Mouse (Mus musculus) ES-Bruce4 (cell line): ENCODE results near the gene Psph. TPM values are rescaled to one million over a fixed set of nuclear protein-coding genes. Genes with fewer than 3 reads are reported as not detected.

Experiments used
- H3K27ac ChIP-seq: 2 replicates; pipeline ENCODE4 v1.5.1; 2012; ENCODE audit warnings: low read length, inconsistent platforms; ENCODE audit not compliant: insufficient read depth
- H3K27me3 ChIP-seq: 2 replicates; pipeline ENCODE4 v1.6.1; 2012; ENCODE audit warnings: mild to moderate bottlenecking, low read length, inconsistent platforms; ENCODE audit not compliant: control insufficient read depth, poor library complexity, insufficient read depth, severe bottlenecking
- H3K36me3 ChIP-seq: 2 replicates; pipeline ENCODE4 v1.6.1; 2012; ENCODE audit warnings: inconsistent platforms, mild to moderate bottlenecking, low read length, moderate library complexity; ENCODE audit not compliant: control insufficient read depth, poor library complexity, insufficient read depth, severe bottlenecking
- H3K4me1 ChIP-seq: one replicate; pipeline ENCODE4 v1.8.1; 2011; ENCODE audit warnings: low read length; ENCODE audit not compliant: control insufficient read depth, insufficient read depth
- H3K4me3 ChIP-seq: 2 replicates; pipeline ENCODE4 v1.5.1; 2011; ENCODE audit warnings: low read depth, mild to moderate bottlenecking, low read length
- H3K9ac ChIP-seq: 2 replicates; pipeline ENCODE4 v1.6.1; 2012; ENCODE audit warnings: low read depth, mild to moderate bottlenecking, inconsistent platforms; ENCODE audit not compliant: poor library complexity, severe bottlenecking
- H3K9me3 ChIP-seq: replicated peaks from 2 replicates; pipeline ENCODE4 v1.6.1; 2012; ENCODE audit warnings: mild to moderate bottlenecking, low read length, inconsistent platforms; ENCODE audit not compliant: control insufficient read depth, poor library complexity, insufficient read depth, severe bottlenecking
- CTCF ChIP-seq: IDR thresholded peaks from one replicate; pipeline ENCODE4 v1.8.1; 2011; ENCODE audit warnings: low read depth, low read length
- EP300 ChIP-seq: IDR thresholded peaks from 2 replicates; pipeline ENCODE4 v1.6.1; 2011; ENCODE audit warnings: low read depth, low read length; ENCODE audit not compliant: insufficient read depth
- POLR2A ChIP-seq: IDR thresholded peaks from one replicate; pipeline ENCODE4 v1.8.1; 2011; ENCODE audit warnings: low read length; ENCODE audit not compliant: insufficient read depth
- polyA plus RNA-seq: library from polyadenylated mRNA; stranded (reverse); fragments of >200 nt; gene quantifications from 2 replicates; pipeline ENCODE4 v1.2.4, GENCODE M21; 2011; ENCODE audit warnings: low read depth; ENCODE audit not compliant: missing spikeins, insufficient read depth, insufficient read length

Psph gene
- polyA plus RNA-seq, 1 experiment, result 28.7 TPM

GRCm38 (mm10) chr5:129772433-129772832 is 14.8 kb downstream of the Psph start:
- H3K9ac ChIP-seq, result no peak overlapping the region
- H3K4me1 ChIP-seq, result no peaks in the 10 kb centered on the region
- no peaks in the 10 kb centered on the region for H3K27me3 ChIP-seq
- H3K27ac ChIP-seq, result no peak overlapping the region
- H3K4me3 ChIP-seq, result no peak overlapping the region
- TF ChIP-seq POLR2A (no peak), EP300 (no peak), CTCF (no peak)
- H3K36me3 ChIP-seq, result peaks cover 2% of the 10 kb centered on the region; the same call in 1 of the 2 replicates
- no peaks in the 10 kb centered on the region for H3K9me3 ChIP-seq

GRCm38 (mm10) chr5:129770443-129771355 is 16.6 kb downstream of the Psph start:
- no peak overlapping the region for H3K4me3 ChIP-seq
- H3K4me1 ChIP-seq, result no peaks in the 10 kb centered on the region
- peaks cover 1% of the 10 kb centered on the region; the same call in 1 of the 2 replicates for H3K36me3 ChIP-seq
- H3K27me3 ChIP-seq, result no peaks in the 10 kb centered on the region
- no peaks in the 10 kb centered on the region for H3K9me3 ChIP-seq
- H3K9ac ChIP-seq, result no peak overlapping the region
- TF ChIP-seq POLR2A (no peak), CTCF (no peak), EP300 (no peak)
- H3K27ac ChIP-seq, result no peak overlapping the region

DNA sequence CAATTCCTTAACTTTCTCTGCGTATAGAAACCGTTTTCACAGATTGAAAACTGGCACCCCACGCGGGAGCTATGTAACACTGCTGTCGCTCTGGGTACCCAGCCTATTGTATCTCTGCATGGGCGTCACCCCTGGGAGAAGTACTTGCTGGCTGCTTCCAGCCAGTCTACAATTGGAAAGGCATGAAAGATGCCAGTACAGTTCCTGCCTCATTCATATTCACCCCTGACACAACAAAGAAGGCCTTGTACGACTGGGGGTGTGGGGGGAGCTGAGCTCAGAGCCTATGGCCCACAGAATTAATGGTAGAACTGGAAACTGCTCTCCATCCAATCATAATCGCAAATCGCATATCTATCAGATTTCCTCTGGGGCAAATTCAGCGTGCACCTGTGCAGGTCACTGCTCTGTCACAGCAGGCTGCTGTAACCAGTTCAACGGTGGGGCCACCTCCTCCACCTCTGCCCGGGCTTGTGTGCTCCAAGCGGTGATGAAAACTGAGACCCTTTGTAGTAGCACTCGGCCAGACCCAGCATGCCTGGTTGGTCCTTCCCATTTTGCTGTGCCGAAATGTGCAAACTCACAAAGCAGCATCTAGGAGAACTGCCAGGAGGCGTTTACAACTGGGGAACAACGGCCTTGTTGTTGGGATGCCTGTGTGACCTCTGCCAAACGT is 25.2 kb downstream of the Psph start:
- H3K9me3 ChIP-seq, result no peaks in the 10 kb centered on the region
- no peaks in the 10 kb centered on the region for H3K36me3 ChIP-seq
- H3K27ac ChIP-seq, result peak overlapping the region; percentile 66
- H3K4me1 ChIP-seq, result peaks cover 2% of the 10 kb centered on the region
- peak overlapping the region; percentile 19 for H3K4me3 ChIP-seq
- H3K27me3 ChIP-seq, result no peaks in the 10 kb centered on the region
- no peak for TF ChIP-seq CTCF
- TF ChIP-seq EP300, result peak; percentile 55
- no peak for TF ChIP-seq POLR2A
- H3K9ac ChIP-seq, result peak overlapping the region; percentile 2; the same call in 1 of the 2 replicates

GRCm38 (mm10) chr5:129759929-129760480 is 27.2 kb downstream of the Psph start:
- Histone ChIP-seq H3K27me3 (no peaks in the 10 kb centered on the region), H3K36me3 (no peaks in the 10 kb centered on the region), H3K4me3 (no peak overlapping the region), H3K9ac (no peak overlapping the region), H3K4me1 (peaks cover 2% of the 10 kb centered on the region), H3K9me3 (no peaks in the 10 kb centered on the region), H3K27ac (no peak overlapping the region)
- TF ChIP-seq EP300, result no peak
- TF ChIP-seq CTCF, result no peak
- TF ChIP-seq POLR2A, result no peak

- H3K27ac ChIP-seq, result peak overlapping the region; percentile 8; the same call in 1 of the 2 replicates
- no peaks in the 10 kb centered on the region for H3K9me3 ChIP-seq
- peak overlapping the region; percentile 36 for H3K4me3 ChIP-seq
- H3K9ac ChIP-seq, result 0 out of 2 replicates have a peak overlapping the region, but pooled peaks have one; percentile 1
- H3K36me3 ChIP-seq, result no peaks in the 10 kb centered on the region
- H3K4me1 ChIP-seq, result peaks cover 2% of the 10 kb centered on the region
- H3K27me3 ChIP-seq, result no peaks in the 10 kb centered on the region
- no peak for TF ChIP-seq POLR2A
- TF ChIP-seq EP300, result no peak
- TF ChIP-seq CTCF, result no peak
Observed at GRCm38 (mm10) chr5:129756886-129757285, 30.4 kb downstream of the Psph start.
